Mouse (Mus musculus): ENCODE measurements around the gene Opcml. TPM values are rescaled to one million over a fixed set of nuclear protein-coding genes. Genes with fewer than 3 reads are reported as not detected.

The Opcml gene
- polyA plus RNA-seq, 1 experiment from 2014 or later = 88.6 TPM

DNA sequence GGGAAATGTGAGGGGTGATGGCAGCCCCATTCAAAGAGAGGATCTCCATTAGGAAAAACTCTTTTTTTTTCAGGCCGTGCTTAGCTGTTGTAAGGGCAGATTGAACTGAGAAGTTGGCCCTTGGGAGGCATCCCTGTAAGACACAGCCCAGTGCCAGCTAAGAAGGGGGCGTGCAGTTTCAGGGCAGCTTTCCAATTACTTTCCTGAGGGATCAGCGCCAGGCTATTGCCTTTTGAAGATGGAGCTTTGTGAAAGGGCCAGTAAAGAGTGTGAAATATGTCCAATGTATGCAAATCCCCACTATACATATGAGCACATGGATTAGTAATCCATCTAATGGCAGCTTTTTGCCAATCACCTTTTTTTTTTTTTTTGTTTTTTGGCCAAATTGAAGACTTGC lies 358.9 kb downstream of the Opcml start:
- WGBS = 31% methylated on average over 3 of the region's 3 CpGs
- H3K36me3 ChIP-seq (ENCODE audit: control insufficient read depth, insufficient read depth) = no peaks in the 10 kb centered on the region
- H3K4me1 ChIP-seq (replicated peaks; ENCODE audit: control insufficient read depth, insufficient read depth, low read length) = peaks cover 6% of the 10 kb centered on the region; the same call in 1 of the 2 replicates
- no peak overlapping the region for H3K9ac ChIP-seq (replicated peaks; ENCODE audit: low read depth, low read length)
- no peak overlapping the region for H3K4me2 ChIP-seq (ENCODE audit: low read length)
- no peak overlapping the region for H3K4me3 ChIP-seq (replicated peaks; ENCODE audit: low read length)
- H3K9me3 ChIP-seq (ENCODE audit: control insufficient read depth, low read length) = no peaks in the 10 kb centered on the region
- no peaks in the 10 kb centered on the region for H3K27me3 ChIP-seq (replicated peaks; ENCODE audit: control insufficient read depth, insufficient read depth, low read length)
- no peak overlapping the region for H3K27ac ChIP-seq (ENCODE audit: low read length)
- peak; percentile 40; the same call in 1 of the 2 replicates for ATAC-seq

DNA sequence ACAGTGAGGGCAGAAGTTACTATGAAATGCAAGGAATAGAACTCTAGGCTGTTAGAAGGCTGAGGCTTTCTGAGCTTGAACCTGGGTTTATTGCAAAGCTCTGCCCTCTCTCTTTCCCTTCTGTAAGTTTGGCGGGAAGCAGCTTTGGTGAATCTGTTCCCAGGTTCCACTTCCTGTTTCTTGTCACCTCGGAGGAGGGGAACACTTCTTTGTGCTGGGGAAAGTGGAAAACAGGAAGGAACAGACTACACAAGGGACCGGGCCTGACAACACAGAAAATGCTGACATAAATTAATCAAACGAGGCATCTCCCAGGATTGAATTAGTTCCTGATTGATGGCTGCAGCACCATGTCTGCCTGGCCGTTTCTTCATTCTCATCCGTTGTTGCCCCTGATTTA lies 363.2 kb downstream of the Opcml start:
- peaks cover 6% of the 10 kb centered on the region; the same call in 1 of the 2 replicates for H3K4me1 ChIP-seq (replicated peaks; ENCODE audit: control insufficient read depth, insufficient read depth, low read length)
- no peaks in the 10 kb centered on the region for H3K9me3 ChIP-seq (ENCODE audit: control insufficient read depth, low read length)
- no peak overlapping the region for H3K27ac ChIP-seq (ENCODE audit: low read length)
- no peak overlapping the region for H3K9ac ChIP-seq (replicated peaks; ENCODE audit: low read depth, low read length)
- no peak overlapping the region for H3K4me2 ChIP-seq (ENCODE audit: low read length)
- no peak for ATAC-seq
- no peaks in the 10 kb centered on the region for H3K27me3 ChIP-seq (replicated peaks; ENCODE audit: control insufficient read depth, insufficient read depth, low read length)
- no peak overlapping the region for H3K4me3 ChIP-seq (replicated peaks; ENCODE audit: low read length)
- WGBS = 62% methylated on average over 6 of the region's 6 CpGs
- no peaks in the 10 kb centered on the region for H3K36me3 ChIP-seq (ENCODE audit: control insufficient read depth, insufficient read depth)

DNA sequence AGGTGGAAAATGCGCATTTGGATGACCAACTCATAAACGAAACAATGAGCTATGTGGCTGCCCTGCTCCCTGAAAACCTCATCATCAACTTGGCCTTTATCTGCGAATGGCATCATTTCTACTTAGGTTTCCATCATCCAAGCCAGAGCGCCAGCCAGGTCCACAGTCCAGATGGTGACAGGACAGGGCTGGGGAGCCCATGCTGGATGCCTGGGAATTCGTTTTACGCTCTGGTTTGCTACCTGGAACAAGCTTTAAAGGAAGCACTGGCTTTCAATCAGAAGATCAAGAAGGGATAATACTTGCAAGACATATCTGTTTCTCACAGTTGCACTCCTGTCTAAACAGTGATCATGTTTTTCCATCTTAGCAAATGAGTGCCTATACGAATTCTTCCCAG lies 366.5 kb downstream of the Opcml start:
- Histone ChIP-seq H3K27ac (ENCODE audit: low read length) (no peak overlapping the region), H3K36me3 (ENCODE audit: control insufficient read depth, insufficient read depth) (no peaks in the 10 kb centered on the region), H3K27me3 (replicated peaks; ENCODE audit: control insufficient read depth, insufficient read depth, low read length) (no peaks in the 10 kb centered on the region), H3K9ac (replicated peaks; ENCODE audit: low read depth, low read length) (no peak overlapping the region), H3K4me2 (ENCODE audit: low read length) (no peak overlapping the region), H3K4me1 (replicated peaks; ENCODE audit: control insufficient read depth, insufficient read depth, low read length) (no peaks in the 10 kb centered on the region), H3K4me3 (replicated peaks; ENCODE audit: low read length) (no peak overlapping the region), H3K9me3 (ENCODE audit: control insufficient read depth, low read length) (no peaks in the 10 kb centered on the region)
- WGBS = 89% methylated on average over 7 of the region's 7 CpGs
- ATAC-seq = no peak

DNA sequence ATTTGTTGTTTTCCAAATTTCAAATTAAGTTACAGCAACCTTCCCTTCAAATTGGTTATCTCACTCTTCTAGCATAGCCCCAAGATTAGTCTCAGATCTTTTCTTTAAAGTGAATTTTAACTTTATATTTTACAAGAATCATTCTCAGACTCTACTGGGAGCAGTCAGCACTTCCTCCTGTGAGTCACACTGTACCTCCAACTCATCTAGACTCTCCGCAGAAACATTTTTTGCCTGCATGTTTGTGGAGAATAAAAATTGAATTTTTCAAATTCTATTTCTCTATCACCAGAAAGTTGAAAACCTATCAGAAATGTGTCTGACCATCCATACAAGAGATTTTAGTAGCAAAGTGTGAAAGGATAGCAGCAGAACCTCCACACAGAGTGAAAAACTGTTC lies 370.4 kb downstream of the Opcml start:
- 94% methylated on average over 1 of the region's 1 CpGs for WGBS
- H3K36me3 ChIP-seq (ENCODE audit: control insufficient read depth, insufficient read depth) = no peaks in the 10 kb centered on the region
- no peaks in the 10 kb centered on the region for H3K27me3 ChIP-seq (replicated peaks; ENCODE audit: control insufficient read depth, insufficient read depth, low read length)
- no peak overlapping the region for H3K4me3 ChIP-seq (replicated peaks; ENCODE audit: low read length)
- no peak overlapping the region for H3K27ac ChIP-seq (ENCODE audit: low read length)
- H3K4me2 ChIP-seq (ENCODE audit: low read length) = no peak overlapping the region
- H3K9me3 ChIP-seq (ENCODE audit: control insufficient read depth, low read length) = no peaks in the 10 kb centered on the region
- no peak overlapping the region for H3K9ac ChIP-seq (replicated peaks; ENCODE audit: low read depth, low read length)
- H3K4me1 ChIP-seq (replicated peaks; ENCODE audit: control insufficient read depth, insufficient read depth, low read length) = no peaks in the 10 kb centered on the region
- no peak for ATAC-seq

DNA sequence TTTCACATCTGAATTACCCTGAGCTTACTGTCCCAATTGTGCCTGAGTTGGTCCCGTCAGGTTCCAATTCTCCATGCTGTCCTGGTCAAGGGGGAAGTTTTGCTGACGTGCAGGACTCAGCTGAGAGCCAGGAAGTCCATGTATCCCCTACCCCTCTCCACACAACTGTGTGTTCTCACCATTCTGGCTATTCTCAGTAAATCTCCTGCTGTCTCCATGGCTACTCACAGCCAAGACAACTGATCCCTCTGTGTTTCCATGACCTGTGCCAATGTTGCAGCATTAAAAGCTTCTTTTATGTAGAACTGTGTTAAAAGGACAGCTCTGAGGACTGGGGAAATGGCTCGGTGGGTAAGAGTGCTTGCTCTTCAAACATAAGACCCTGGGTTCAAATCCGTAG lies 373.4 kb downstream of the Opcml start:
- WGBS = 25% methylated on average over 4 of the region's 4 CpGs
- Histone ChIP-seq H3K9me3 (ENCODE audit: control insufficient read depth, low read length) (no peaks in the 10 kb centered on the region), H3K4me3 (replicated peaks; ENCODE audit: low read length) (no peak overlapping the region), H3K9ac (replicated peaks; ENCODE audit: low read depth, low read length) (no peak overlapping the region), H3K4me2 (ENCODE audit: low read length) (no peak overlapping the region), H3K36me3 (ENCODE audit: control insufficient read depth, insufficient read depth) (no peaks in the 10 kb centered on the region), H3K4me1 (replicated peaks; ENCODE audit: control insufficient read depth, insufficient read depth, low read length) (no peaks in the 10 kb centered on the region), H3K27ac (ENCODE audit: low read length) (no peak overlapping the region), H3K27me3 (replicated peaks; ENCODE audit: control insufficient read depth, insufficient read depth, low read length) (no peaks in the 10 kb centered on the region)
- ATAC-seq = peak; percentile 40; the same call in 1 of the 2 replicates

DNA sequence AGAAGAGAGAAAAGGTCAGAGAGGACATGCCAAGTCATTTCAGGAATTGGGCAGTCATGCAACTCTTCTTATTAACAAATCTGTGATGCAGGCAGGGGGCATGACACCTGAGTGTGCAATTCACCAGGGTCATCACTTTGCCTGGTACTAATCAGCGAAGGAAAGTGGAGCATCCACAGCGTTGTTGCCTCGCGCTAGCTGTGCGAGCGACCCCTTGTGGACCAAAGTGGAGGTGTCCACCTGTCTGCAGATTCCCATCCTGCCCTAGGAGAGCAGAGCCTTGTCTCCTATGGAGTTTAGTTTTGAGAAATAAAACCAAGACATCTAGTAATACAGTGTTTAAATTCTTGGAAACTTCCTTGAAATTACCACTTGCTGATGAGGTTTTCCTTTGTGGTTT lies 381.3 kb downstream of the Opcml start:
- ATAC-seq = peak; percentile 36; the same call in 1 of the 2 replicates

DNA sequence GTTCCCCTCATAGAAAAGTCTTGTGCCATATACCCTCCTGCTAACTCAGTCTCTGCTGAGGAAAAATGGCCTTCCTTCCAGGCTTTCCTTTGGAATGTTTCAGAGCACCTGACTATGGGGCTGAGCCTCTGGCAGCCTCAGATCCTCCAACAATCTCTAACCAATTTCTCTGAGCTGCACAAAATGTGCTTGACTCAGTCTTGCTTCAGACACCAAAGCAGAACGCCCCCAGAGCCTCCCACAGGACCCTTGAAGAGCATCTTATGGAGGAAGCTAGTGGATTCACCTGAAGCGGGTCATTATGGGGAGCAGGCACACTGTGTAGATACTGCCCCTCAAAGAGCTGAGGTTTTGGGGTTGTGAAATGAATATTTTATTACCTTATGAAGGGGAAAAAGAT lies 386.5 kb downstream of the Opcml start:
- Histone ChIP-seq H3K9ac (replicated peaks; ENCODE audit: low read depth, low read length) (no peak overlapping the region), H3K4me2 (ENCODE audit: low read length) (no peak overlapping the region), H3K9me3 (ENCODE audit: control insufficient read depth, low read length) (no peaks in the 10 kb centered on the region), H3K4me3 (replicated peaks; ENCODE audit: low read length) (no peak overlapping the region), H3K4me1 (replicated peaks; ENCODE audit: control insufficient read depth, insufficient read depth, low read length) (no peaks in the 10 kb centered on the region), H3K36me3 (ENCODE audit: control insufficient read depth, insufficient read depth) (no peaks in the 10 kb centered on the region), H3K27me3 (replicated peaks; ENCODE audit: control insufficient read depth, insufficient read depth, low read length) (no peaks in the 10 kb centered on the region), H3K27ac (ENCODE audit: low read length) (no peak overlapping the region)
- ATAC-seq = no peak
- WGBS = 92% methylated on average over 2 of the region's 2 CpGs

More for the DNA sequence above, 381.3 kb downstream of the Opcml start:
- 4% methylated on average over 6 of the region's 6 CpGs for WGBS
- Histone ChIP-seq H3K9ac (replicated peaks; ENCODE audit: low read depth, low read length) (no peak overlapping the region), H3K4me3 (replicated peaks; ENCODE audit: low read length) (no peak overlapping the region), H3K4me1 (replicated peaks; ENCODE audit: control insufficient read depth, insufficient read depth, low read length) (no peaks in the 10 kb centered on the region), H3K4me2 (ENCODE audit: low read length) (no peak overlapping the region), H3K9me3 (ENCODE audit: control insufficient read depth, low read length) (no peaks in the 10 kb centered on the region), H3K36me3 (ENCODE audit: control insufficient read depth, insufficient read depth) (no peaks in the 10 kb centered on the region), H3K27ac (ENCODE audit: low read length) (no peak overlapping the region), H3K27me3 (replicated peaks; ENCODE audit: control insufficient read depth, insufficient read depth, low read length) (no peaks in the 10 kb centered on the region)

DNA sequence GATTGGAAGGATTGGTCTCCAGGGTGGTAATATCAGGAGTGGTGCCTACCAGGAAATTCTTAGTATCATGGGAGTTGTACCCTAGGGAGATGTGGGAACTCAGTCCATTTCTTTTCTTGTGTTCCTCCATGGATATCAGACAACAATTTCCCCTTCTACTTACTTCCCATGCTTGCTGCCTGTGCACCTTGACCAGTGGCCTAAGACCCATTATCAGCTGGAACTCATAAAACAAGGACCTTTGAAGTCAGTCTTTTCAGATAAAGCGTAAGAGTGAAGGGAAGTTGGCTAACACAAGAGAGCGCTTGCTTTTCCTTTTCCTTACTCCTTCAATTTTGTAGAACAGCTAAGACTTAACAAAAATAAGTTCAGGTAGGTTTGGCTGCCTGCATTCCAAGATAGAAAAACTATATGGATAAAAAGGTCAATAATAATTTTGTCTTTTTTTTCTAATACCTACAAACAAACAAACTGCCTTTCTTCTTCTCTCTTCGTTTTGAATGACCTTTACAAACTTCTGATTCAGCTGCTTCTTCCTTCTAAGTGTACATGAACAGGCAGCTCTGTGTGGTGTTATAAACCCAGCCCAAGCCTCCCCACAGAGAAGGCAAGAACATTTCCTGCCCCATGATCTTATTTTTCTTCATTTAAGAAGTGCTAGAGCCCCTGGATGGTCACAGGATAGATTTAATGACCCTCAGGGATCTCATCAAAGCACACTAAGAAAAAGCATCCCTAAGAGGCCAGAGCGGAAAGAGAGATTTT lies 387.7 kb downstream of the Opcml start:
- H3K27ac ChIP-seq (ENCODE audit: low read length) = no peak overlapping the region
- H3K9me3 ChIP-seq (ENCODE audit: control insufficient read depth, low read length) = no peaks in the 10 kb centered on the region
- H3K9ac ChIP-seq (replicated peaks; ENCODE audit: low read depth, low read length) = no peak overlapping the region
- no peak overlapping the region for H3K4me3 ChIP-seq (replicated peaks; ENCODE audit: low read length)
- no peak overlapping the region for H3K4me2 ChIP-seq (ENCODE audit: low read length)
- WGBS = 90% methylated on average over 4 of the region's 4 CpGs
- no peaks in the 10 kb centered on the region for H3K27me3 ChIP-seq (replicated peaks; ENCODE audit: control insufficient read depth, insufficient read depth, low read length)
- no peak for ATAC-seq
- no peaks in the 10 kb centered on the region for H3K36me3 ChIP-seq (ENCODE audit: control insufficient read depth, insufficient read depth)
- H3K4me1 ChIP-seq (replicated peaks; ENCODE audit: control insufficient read depth, insufficient read depth, low read length) = no peaks in the 10 kb centered on the region

DNA sequence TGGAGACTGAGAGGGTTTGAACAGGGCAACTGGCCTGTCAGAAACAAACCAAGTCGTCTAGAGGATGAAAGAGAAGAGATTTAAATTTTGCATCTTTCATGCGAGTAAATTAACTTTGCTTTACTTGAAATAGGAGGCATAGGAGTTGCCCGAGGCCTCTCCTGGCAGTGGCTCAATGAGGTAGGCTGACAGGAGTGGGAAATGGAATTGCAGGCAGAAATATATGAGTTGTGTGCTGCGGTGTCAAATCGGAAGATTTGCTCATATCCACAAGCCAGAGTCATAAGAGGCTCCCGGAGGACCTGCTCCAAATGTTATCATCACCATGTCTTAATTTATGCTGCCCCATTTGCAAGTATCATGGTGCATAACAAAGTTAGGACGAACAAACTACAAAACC lies 391.3 kb downstream of the Opcml start:
- H3K4me1 ChIP-seq (replicated peaks; ENCODE audit: control insufficient read depth, insufficient read depth, low read length) = no peaks in the 10 kb centered on the region
- WGBS = 69% methylated on average over 7 of the region's 7 CpGs

DNA sequence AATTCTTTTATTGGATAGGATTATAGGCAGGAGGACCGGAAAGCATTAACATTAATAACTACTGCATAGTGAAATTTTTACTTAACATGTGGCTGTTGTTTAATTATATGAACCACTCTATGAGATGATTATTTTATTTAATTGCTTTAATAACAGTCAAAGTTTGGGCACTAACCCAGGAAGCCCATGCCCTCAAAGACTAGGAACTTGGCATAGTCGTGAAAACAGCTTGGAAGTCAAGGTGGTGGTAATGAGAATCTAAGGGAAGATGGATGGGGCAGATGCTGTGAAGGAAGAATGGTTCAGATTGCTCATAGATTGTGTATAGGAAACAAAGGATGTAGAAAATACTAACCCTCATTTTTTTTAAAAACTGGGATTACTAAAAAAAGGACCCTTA lies 399.7 kb downstream of the Opcml start:
- H3K9me3 ChIP-seq (ENCODE audit: control insufficient read depth, low read length) = no peaks in the 10 kb centered on the region
- no peak overlapping the region for H3K27ac ChIP-seq (ENCODE audit: low read length)
- no peak for ATAC-seq
- H3K9ac ChIP-seq (replicated peaks; ENCODE audit: low read depth, low read length) = no peak overlapping the region
- no peaks in the 10 kb centered on the region for H3K36me3 ChIP-seq (ENCODE audit: control insufficient read depth, insufficient read depth)
- WGBS = 68% methylated on average over 2 of the region's 2 CpGs
- no peak overlapping the region for H3K4me2 ChIP-seq (ENCODE audit: low read length)
- no peak overlapping the region for H3K4me3 ChIP-seq (replicated peaks; ENCODE audit: low read length)
- no peaks in the 10 kb centered on the region for H3K27me3 ChIP-seq (replicated peaks; ENCODE audit: control insufficient read depth, insufficient read depth, low read length)
- no peaks in the 10 kb centered on the region for H3K4me1 ChIP-seq (replicated peaks; ENCODE audit: control insufficient read depth, insufficient read depth, low read length)

More for the DNA sequence above, 391.3 kb downstream of the Opcml start:
- Histone ChIP-seq H3K36me3 (ENCODE audit: control insufficient read depth, insufficient read depth) (no peaks in the 10 kb centered on the region), H3K27me3 (replicated peaks; ENCODE audit: control insufficient read depth, insufficient read depth, low read length) (no peaks in the 10 kb centered on the region), H3K27ac (ENCODE audit: low read length) (no peak overlapping the region), H3K4me3 (replicated peaks; ENCODE audit: low read length) (no peak overlapping the region), H3K4me2 (ENCODE audit: low read length) (no peak overlapping the region), H3K9ac (replicated peaks; ENCODE audit: low read depth, low read length) (no peak overlapping the region), H3K9me3 (ENCODE audit: control insufficient read depth, low read length) (no peaks in the 10 kb centered on the region)
- no peak for ATAC-seq
